Mouse (Mus musculus) adrenal gland (tissue): ENCODE results near the gene Fam43a.

Experiments used
- intact Hi-C: fragments of 180-260 bp; cut with DNase I; formaldehyde crosslinking; loops from one replicate; pipeline ENCODE4 v1.15.1; 2025

Fam43a gene

DNA sequence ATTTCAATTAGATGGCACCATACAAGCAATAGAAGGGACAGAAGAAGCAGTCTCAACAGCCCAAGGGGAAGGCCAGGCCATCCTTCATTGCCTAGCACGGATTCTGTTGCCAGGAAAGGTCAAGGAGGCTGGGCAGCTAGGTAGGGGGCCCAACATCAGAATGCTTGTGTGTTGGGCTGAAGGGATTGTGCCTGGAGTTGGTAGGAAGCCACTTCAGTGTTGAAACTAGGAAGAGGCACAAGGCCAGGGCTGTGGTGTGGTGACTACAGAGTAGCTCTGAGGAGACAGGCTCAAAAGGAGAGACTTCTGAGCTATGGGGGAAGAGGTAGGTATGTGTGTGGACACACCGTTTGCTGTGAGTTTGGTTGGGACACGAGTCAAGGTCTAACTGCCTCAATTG is 4.2 kb upstream of the Fam43a start:
- intact Hi-C loops, result loop anchor here (5.0 to 10.0 kb wide), 2 partner anchors 282 to 759 kb away; no protein-coding TSS in a partner anchor

GRCm38 (mm10) chr16:30595835-30596557 is 3.5 kb upstream of the Fam43a start:
- intact Hi-C loops, result loop anchor here (1.0 to 10.0 kb wide), 4 partner anchors 281 to 759 kb away; no protein-coding TSS in a partner anchor

DNA sequence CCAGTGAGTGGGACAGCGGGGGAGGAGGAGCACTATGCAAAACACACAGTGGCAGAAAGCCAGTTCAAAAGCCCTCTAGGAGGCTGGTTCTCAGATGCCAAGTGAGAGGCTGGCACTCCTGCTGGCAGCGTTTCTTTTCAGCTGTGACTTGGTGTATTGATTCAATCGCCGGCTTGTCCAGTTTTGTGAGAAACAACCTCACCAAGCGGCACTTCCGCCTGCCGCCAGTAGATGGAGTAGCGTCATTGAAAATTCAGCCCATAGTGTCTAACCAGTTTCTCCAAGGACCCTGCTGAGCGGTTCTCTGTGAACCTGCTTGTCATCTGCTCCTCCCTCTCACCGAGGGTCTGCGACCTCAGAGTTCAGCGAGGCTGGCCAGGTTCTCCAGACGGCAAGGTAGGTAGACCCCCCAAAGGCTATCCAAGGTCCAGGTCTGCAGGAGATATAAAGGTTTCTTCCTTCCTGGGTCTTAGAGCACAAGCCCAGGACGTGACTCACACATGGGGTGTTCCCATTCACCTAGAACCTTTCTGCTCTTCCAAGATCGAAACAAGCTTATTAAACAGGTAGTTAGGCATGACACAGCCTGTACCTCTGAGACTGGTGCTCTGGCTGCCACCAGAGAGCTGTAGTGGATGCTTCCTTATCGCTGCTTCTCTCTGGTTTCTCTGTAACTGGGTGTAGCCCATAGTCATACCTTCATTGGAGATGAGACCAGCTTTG is 2.4 kb upstream of the Fam43a start:
- intact Hi-C loops, result loop anchor here (1.0 to 10.0 kb wide), 4 partner anchors 280 to 758 kb away; no protein-coding TSS in a partner anchor

DNA sequence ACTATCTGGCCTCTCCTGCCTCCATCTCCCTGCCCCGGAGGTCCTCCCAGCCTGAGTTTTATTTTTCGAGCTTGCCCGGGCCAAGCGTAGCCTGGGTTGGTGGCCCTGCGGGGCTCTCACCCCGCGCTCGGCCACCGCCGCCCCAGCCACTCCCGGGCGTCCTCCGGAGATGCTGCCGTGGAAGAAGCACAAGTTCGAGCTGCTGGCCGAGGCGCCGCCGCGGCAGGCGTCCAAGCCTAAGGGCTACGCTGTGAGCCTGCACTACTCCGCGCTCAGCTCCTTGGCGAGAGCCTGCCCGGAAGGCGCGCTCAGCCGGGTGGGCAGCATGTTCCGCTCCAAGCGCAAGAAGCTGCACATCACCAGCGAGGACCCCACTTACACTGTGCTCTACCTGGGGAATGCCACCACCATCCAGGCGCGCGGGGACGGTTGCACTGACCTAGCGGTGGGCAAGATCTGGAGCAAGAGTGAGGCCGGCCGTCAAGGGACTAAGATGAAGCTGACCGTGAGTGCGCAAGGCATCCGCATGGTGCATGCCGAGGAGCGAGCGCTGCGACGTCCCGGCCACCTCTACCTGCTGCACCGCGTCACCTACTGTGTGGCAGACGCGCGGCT is 1.0 kb downstream of the Fam43a start:
- intact Hi-C loops, result loop anchor here (5.0 to 10.0 kb wide), 3 partner anchors 64 to 222 kb away; no protein-coding TSS in a partner anchor

DNA sequence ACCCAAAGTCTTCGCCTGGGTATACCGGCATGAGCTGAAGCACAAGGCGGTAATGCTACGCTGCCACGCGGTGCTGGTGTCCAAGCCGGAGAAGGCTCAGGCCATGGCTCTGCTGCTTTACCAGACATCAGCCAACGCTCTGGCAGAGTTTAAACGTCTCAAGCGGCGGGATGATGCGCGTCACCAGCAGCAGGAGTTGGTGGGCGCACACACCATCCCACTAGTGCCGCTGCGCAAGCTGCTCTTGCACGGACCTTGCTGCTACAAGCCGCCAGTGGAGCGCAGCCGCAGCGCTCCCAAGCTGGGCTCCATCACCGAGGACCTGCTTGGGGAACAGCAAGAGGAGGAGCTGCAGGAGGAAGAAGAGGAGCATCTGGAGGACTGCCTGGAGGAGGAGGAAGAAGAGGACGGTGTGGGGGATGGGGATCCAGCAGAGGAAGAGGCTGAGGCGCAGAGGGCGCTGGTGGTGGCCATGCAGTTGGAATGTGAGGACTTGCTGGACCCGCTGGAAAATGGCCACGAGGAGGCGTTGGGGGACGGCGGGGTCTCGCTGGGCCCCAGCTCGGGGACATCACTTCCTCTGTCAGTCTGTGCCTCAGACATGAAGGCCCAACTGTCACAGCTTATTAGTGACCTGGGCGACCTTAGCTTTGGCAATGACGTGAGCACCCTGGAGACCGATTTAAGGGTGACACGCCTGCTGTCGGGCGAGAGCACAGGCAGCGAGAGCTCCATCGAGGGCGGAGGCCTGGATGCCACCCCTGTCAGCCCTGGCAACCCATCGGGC is 1.7 kb downstream of the Fam43a start:
- intact Hi-C loops, result loop anchor here (5.0 to 10.0 kb wide), 3 partner anchors 64 to 221 kb away; no protein-coding TSS in a partner anchor

- intact Hi-C loops, result loop anchor here (5.0 to 10.0 kb wide), 3 partner anchors 63 to 220 kb away; no protein-coding TSS in a partner anchor
Observed at GRCm38 (mm10) chr16:30601946-30602345, 2.4 kb downstream of the Fam43a start.

DNA sequence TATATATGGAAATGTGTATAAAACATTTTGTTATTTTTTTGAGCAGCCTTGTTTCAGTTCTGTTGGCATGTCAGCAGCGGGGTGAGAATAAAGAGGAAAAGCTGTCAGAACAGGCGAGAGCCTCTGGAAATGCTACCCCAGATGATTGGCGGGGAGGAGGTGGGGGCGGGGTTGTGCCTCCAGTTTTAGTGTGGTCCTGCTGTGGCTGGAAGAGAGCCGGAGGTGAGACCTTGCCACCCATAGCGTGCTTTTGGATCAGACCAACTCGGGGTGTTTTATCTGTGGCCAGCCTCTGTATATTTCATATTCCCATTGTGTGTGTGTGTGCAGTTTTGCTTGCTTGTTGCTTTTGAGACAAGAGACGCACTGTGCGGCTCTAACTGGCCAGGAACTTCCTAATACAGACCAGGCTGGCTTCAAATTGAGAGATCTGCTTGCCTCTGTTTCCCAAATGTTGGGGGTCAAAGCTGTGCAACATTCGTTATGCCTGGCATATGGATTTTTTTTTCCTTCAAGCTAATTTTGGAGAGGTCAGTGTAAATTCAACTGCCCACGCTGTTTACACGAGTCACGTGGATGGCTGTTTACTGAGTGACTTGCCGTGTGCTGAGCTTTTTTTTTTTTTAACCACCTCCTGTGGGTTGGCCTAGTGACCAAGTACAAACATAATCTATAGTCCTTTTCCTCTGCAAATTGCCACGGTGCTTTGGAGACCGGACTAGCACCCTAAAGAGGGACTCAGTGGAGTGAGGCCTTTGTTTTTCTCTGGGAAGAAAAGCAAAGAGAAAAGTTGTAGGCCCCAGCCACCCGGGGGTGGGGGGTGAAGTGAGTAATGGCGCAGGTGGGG is 3.4 kb downstream of the Fam43a start:
- intact Hi-C loops, result loop anchor here (5.0 to 10.0 kb wide), 3 partner anchors 62 to 219 kb away; no protein-coding TSS in a partner anchor

DNA sequence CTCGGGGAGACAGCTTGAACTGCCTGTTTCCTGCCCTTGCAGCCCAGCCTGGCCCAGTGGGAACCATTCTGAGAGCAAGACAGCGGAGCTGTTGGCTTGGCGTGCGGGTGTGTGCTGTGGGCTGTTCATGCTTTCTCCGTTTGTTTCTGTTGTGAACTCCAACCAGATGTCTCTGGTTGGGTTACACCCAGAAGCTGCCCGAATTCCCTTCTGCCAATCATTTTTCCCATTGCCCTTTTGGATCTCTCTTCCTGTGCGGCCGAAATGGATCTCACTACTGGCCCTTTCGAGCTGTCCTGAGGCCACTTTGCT is 4.0 kb downstream of the Fam43a start:
- intact Hi-C loops, result loop anchor here (5.0 to 10.0 kb wide), 3 partner anchors 61 to 219 kb away; no protein-coding TSS in a partner anchor

DNA sequence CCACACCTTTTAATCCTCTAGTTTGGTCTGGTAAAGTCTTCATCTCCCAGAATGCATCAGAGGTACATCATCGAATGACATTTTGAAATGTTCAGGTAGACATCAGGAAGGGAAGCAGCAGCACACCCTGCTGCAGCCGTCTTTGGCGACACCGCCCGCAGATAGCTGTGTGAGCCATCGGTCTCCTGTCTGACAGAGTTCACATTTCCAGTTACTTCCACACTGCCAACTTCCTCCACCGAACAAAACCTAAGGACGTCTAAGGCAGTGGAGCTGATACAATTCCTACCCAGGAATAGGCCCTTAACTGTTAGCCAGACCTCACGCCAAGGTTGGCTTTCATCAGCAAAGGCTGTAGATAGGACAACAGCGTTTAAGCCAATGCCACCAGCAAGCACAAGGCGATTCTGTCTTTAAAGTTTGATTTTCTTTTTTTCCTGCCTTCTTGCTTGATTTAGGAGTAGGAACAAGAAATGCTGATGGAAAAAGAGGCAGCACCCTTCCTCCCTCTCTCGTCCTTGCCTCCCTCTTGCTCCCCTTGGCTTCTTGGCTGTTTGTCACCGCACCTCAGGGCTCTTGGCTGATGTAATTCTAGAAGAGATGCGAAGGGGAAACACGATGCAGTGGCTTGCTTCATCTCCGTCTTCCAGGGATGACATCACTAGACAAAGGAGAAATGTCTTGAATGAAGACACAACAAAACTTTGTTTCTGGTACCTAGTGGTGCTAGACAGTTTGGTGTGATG is 4.7 kb downstream of the Fam43a start:
- intact Hi-C loops, result loop anchor here (5.0 to 10.0 kb wide), 3 partner anchors 61 to 218 kb away; no protein-coding TSS in a partner anchor

DNA sequence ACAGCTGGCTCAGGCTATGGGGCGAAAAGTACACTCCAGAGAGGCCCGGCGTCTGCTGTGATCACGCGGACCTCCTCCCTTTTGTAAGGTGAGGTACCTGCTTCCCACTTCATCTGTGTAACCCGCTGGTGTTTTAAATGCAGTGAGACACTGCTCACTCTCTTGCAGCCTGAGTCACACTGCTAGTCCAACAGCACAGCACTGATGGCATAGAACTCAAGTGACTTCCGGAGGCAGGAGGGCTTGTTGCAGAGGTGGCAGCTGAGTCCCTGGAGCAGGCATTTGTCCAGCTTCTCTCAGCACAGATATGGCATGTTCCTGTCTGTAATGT is 5.2 kb downstream of the Fam43a start:
- intact Hi-C loops, result loop anchor here (5.0 to 10.0 kb wide), 3 partner anchors 60 to 218 kb away; no protein-coding TSS in a partner anchor

DNA sequence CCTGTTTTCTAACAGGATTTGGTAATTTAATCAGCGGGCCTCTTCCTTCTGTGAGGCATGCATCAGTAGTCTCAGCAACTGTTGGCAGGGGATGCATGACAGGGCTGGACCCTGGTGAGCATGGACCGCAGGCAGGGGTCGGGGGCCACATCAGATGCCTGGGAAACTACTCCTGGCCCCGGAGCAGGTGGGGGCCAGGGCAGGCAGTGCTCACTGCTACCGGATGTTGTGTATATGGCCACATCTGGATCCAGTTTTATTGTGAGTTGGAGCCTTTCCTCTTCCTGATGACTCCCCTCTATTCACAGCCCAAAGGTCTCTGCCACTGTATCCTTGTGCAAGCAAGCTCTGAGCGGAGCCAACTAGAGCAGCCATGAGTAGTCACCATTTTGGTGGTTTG is 6.0 kb downstream of the Fam43a start:
- intact Hi-C loops, result loop anchor here (10.0 kb wide), 1 partner anchor 59 kb away; no protein-coding TSS in a partner anchor

DNA sequence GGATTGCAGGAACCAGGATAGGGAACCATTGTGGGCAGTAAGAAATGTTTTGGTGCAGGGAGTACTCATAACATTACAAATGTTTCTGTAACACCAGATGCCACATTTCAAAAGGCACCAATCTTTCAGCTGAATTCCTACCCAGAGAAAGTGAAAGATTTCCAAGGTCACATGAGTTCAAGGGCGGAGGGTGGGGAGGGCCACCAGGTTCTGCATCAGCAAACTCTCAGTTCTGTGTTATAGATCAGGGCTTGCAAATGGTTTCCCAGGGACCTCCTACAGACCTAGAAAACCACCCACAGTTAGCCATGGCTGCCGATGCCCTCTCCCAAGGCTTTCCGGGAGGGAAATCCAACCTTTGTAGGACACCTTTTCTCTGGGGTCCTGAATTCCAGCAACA is 8.3 kb downstream of the Fam43a start:
- intact Hi-C loops, result loop anchor here (10.0 kb wide), 1 partner anchor 57 kb away; no protein-coding TSS in a partner anchor

GRCm38 (mm10) chr16:30611331-30611730 is 11.8 kb downstream of the Fam43a start:
- intact Hi-C loops, result no loop called here

DNA sequence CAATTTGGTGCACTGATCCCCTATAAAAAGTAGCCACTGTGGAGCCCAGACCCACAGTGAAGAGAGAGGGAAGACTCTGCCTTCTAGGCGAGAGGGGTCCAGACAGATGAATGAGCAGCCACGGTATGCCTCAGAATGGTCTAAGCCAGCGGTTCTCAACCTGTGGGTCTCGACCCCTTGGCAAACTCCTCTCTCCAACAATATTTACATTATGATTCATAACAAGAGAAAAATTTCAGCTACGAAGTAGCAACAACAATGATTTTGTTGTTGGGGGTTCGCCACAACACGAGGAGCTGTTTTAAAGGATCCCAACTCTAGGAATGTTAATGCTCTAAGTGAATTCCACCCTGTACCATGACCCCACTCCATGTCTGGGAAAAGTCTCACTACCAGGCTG is 13.6 kb downstream of the Fam43a start:
- intact Hi-C loops, result no loop called here

- intact Hi-C loops, result no loop called here
Observed at GRCm38 (mm10) chr16:30614122-30614521, 14.6 kb downstream of the Fam43a start.

GRCm38 (mm10) chr16:30614705-30615317 is 15.3 kb downstream of the Fam43a start:
- intact Hi-C loops, result no loop called here

- intact Hi-C loops, result no loop called here
Observed at GRCm38 (mm10) chr16:30616281-30616680, 16.8 kb downstream of the Fam43a start.

DNA sequence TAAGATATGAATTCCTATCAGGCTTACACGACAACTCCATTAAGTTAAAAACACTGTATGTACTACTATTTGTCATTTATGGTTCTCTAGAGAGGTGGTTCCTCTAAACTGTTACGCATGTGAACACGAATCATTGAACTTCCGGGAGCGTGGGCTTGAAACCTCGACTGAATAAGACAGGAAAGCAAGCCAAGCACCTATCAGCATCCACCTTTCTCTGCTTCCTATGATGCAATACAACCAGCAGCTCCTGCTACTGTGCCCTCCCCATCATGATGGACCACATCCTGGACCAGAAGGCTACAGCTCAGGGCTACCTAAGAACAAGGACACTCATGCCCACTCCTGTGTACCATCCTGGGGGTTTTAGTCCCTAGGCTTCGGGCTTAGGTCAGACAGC is 24.1 kb downstream of the Fam43a start:
- intact Hi-C loops, result no loop called here

DNA sequence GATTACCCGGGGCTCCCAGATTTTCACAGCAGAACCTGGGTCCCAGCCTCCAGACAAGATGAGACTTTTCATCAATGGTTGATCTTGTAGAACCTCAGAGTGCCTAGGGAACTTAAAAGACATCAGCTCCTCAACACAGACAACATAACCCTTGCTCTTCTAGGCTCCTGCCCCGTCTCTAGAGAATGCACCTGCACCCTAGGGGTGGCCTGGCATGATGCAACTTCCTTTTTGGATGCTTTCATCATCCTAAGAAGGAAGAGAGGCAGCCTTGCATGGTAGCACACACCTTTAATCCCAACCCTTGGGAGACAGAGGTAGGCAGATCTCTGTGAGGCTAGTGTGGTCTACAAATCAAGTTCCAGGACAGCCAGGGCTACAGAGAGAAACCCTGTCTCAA is 25.1 kb downstream of the Fam43a start:
- intact Hi-C loops, result no loop called here
